Mouse (Mus musculus): ENCODE measurements around the gene Cluap1. TPM values are rescaled to one million over a fixed set of nuclear protein-coding genes. Genes with fewer than 3 reads are reported as not detected.

The Cluap1 gene
- polyA plus RNA-seq, 1 experiment from 2014 or later = 13.8 TPM

DNA sequence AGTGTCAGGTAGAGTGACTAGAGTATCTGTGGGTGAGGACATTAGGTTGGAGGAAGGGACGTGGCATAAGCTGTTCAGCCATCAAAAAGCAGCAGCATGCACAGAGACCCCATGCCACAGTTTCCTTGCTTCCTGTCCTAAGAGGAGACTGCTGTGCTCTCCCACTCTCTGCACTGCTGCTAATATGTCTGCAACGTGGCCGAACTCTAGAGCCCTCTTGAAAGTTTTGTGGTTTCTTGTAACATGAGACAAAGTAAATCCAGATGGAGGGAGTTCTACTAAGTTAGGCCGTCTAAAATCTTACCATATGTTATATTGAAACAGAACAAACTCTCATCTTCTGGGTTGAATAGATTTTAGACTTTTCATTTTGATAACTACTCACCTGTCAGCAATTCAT is 15.4 kb downstream of the Cluap1 start:
- Histone ChIP-seq H3K4me2 (replicated peaks; ENCODE audit: low read depth) (no peak overlapping the region), H3K4me1 (replicated peaks; ENCODE audit: control insufficient read depth, insufficient read depth) (no peaks in the 10 kb centered on the region), H3K27me3 (ENCODE audit: control insufficient read depth, insufficient read depth, low read length) (no peaks in the 10 kb centered on the region), H3K9ac (ENCODE audit: low read length) (no peak overlapping the region), H3K4me3 (ENCODE audit: low read depth, low read length) (no peak overlapping the region), H3K36me3 (ENCODE audit: control insufficient read depth, insufficient read depth, low read length) (peaks cover 17% of the 10 kb centered on the region), H3K27ac (replicated peaks) (no peak overlapping the region), H3K9me3 (ENCODE audit: control insufficient read depth, low read length) (no peaks in the 10 kb centered on the region)
- ATAC-seq (ENCODE audit: low FRiP score, low TSS enrichment) (no peak), DNase-seq (ENCODE audit: low spot score) (no peak)
- 82% methylated on average over 4 of the region's 4 CpGs for WGBS
- TF ChIP-seq EP300 (optimal IDR thresholded peaks at IDR 0.05) = no peak
- no peak for TF ChIP-seq CTCF (IDR thresholded peaks at IDR 0.05; ENCODE audit: low read depth)

- H3K9ac ChIP-seq (ENCODE audit: low read length) = no peak overlapping the region
- no peak overlapping the region for H3K4me3 ChIP-seq (ENCODE audit: low read depth, low read length)
- H3K4me1 ChIP-seq (replicated peaks; ENCODE audit: control insufficient read depth, insufficient read depth) = no peaks in the 10 kb centered on the region
- no peak for TF ChIP-seq EP300 (optimal IDR thresholded peaks at IDR 0.05)
- TF ChIP-seq CTCF (IDR thresholded peaks at IDR 0.05; ENCODE audit: low read depth) = no peak
- ATAC-seq (ENCODE audit: low FRiP score, low TSS enrichment) (no peak), DNase-seq (ENCODE audit: low spot score) (no peak)
- no peaks in the 10 kb centered on the region for H3K27me3 ChIP-seq (ENCODE audit: control insufficient read depth, insufficient read depth, low read length)
- H3K9me3 ChIP-seq (ENCODE audit: control insufficient read depth, low read length) = no peaks in the 10 kb centered on the region
- H3K4me2 ChIP-seq (replicated peaks; ENCODE audit: low read depth) = no peak overlapping the region
- peaks cover 13% of the 10 kb centered on the region for H3K36me3 ChIP-seq (ENCODE audit: control insufficient read depth, insufficient read depth, low read length)
- no peak overlapping the region for H3K27ac ChIP-seq (replicated peaks)
- 33% methylated on average over 1 of the region's 1 CpGs for WGBS
These were observed 20.0 kb downstream of the Cluap1 start for GRCm38 (mm10) chr16:3928582-3928981.

DNA sequence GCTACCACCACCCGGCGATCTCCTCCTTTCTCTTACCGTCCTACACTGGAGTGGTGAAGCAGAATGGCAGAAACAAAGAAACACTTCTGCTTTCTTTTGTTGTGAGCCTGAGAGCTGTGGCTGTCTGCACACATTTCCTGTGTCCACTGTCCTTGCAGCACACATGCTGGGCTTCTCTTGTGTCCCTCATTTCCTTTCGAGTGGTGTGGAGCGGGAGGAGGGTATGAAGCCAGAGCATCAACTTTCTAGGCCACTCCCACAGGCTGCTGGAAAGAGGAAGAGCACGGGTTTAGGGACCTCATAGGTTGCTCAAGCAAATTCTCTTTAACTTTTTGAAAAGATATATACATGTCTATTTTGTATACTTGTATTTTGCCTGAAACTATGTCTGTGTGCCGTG is 20.6 kb downstream of the Cluap1 start:
- no peak overlapping the region for H3K4me3 ChIP-seq (ENCODE audit: low read depth, low read length)
- H3K4me1 ChIP-seq (replicated peaks; ENCODE audit: control insufficient read depth, insufficient read depth) = no peaks in the 10 kb centered on the region
- ATAC-seq (ENCODE audit: low FRiP score, low TSS enrichment) (no peak), DNase-seq (ENCODE audit: low spot score) (no peak)
- no peak overlapping the region for H3K4me2 ChIP-seq (replicated peaks; ENCODE audit: low read depth)
- no peaks in the 10 kb centered on the region for H3K27me3 ChIP-seq (ENCODE audit: control insufficient read depth, insufficient read depth, low read length)
- WGBS = 74% methylated on average over 7 of the region's 7 CpGs
- no peaks in the 10 kb centered on the region for H3K9me3 ChIP-seq (ENCODE audit: control insufficient read depth, low read length)
- H3K9ac ChIP-seq (ENCODE audit: low read length) = no peak overlapping the region
- no peak for TF ChIP-seq CTCF (IDR thresholded peaks at IDR 0.05; ENCODE audit: low read depth)
- TF ChIP-seq EP300 (optimal IDR thresholded peaks at IDR 0.05) = no peak
- no peak overlapping the region for H3K27ac ChIP-seq (replicated peaks)
- H3K36me3 ChIP-seq (ENCODE audit: control insufficient read depth, insufficient read depth, low read length) = peaks cover 10% of the 10 kb centered on the region; the same call in 1 of the 2 replicates

DNA sequence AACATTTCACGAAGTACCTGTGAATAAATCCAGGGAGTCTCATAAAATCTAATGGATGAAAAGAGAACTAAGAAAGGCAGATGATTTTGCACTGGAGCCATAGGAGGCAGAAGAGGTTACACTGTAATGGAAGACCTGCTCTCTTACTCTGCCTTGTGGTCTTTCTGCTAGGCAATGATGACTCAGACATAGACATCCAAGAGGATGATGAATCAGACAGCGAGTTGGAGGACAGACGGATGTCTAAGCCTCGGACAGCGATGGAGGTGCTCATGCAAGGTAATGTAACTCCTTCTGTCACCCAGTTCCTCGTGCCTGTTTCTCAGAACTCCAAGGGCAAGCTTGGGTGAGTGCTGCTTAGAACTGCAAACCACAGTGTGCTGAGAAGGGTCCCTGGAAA is 24.9 kb downstream of the Cluap1 start:
- Histone ChIP-seq H3K4me1 (replicated peaks; ENCODE audit: control insufficient read depth, insufficient read depth) (no peaks in the 10 kb centered on the region), H3K27me3 (ENCODE audit: control insufficient read depth, insufficient read depth, low read length) (no peaks in the 10 kb centered on the region), H3K9ac (ENCODE audit: low read length) (no peak overlapping the region), H3K4me2 (replicated peaks; ENCODE audit: low read depth) (no peak overlapping the region), H3K36me3 (ENCODE audit: control insufficient read depth, insufficient read depth, low read length) (peaks cover 11% of the 10 kb centered on the region), H3K4me3 (ENCODE audit: low read depth, low read length) (no peak overlapping the region), H3K9me3 (ENCODE audit: control insufficient read depth, low read length) (no peaks in the 10 kb centered on the region), H3K27ac (replicated peaks) (no peak overlapping the region)
- no peak for TF ChIP-seq CTCF (IDR thresholded peaks at IDR 0.05; ENCODE audit: low read depth)
- TF ChIP-seq EP300 (optimal IDR thresholded peaks at IDR 0.05) = no peak
- WGBS = 92% methylated on average over 6 of the region's 6 CpGs
- ATAC-seq (ENCODE audit: low FRiP score, low TSS enrichment) (no peak), DNase-seq (ENCODE audit: low spot score) (no peak)

GRCm38 (mm10) chr16:3934091-3934490 is 25.5 kb downstream of the Cluap1 start:
- Histone ChIP-seq H3K4me2 (replicated peaks; ENCODE audit: low read depth) (no peak overlapping the region), H3K9me3 (ENCODE audit: control insufficient read depth, low read length) (no peaks in the 10 kb centered on the region), H3K4me3 (ENCODE audit: low read depth, low read length) (no peak overlapping the region), H3K27ac (replicated peaks) (no peak overlapping the region), H3K9ac (ENCODE audit: low read length) (no peak overlapping the region), H3K36me3 (ENCODE audit: control insufficient read depth, insufficient read depth, low read length) (peaks cover 11% of the 10 kb centered on the region), H3K27me3 (ENCODE audit: control insufficient read depth, insufficient read depth, low read length) (no peaks in the 10 kb centered on the region), H3K4me1 (replicated peaks; ENCODE audit: control insufficient read depth, insufficient read depth) (no peaks in the 10 kb centered on the region)
- DNase-seq (ENCODE audit: low spot score) = no peak
- WGBS = 94% methylated on average over 1 of the region's 1 CpGs
- TF ChIP-seq CTCF (IDR thresholded peaks at IDR 0.05; ENCODE audit: low read depth) (no peak), EP300 (optimal IDR thresholded peaks at IDR 0.05) (no peak)
- ATAC-seq (ENCODE audit: low FRiP score, low TSS enrichment) = no peak

- Histone ChIP-seq H3K36me3 (ENCODE audit: control insufficient read depth, insufficient read depth, low read length) (peaks cover 11% of the 10 kb centered on the region), H3K9ac (ENCODE audit: low read length) (no peak overlapping the region), H3K27ac (replicated peaks) (no peak overlapping the region), H3K4me3 (ENCODE audit: low read depth, low read length) (no peak overlapping the region), H3K4me1 (replicated peaks; ENCODE audit: control insufficient read depth, insufficient read depth) (no peaks in the 10 kb centered on the region), H3K27me3 (ENCODE audit: control insufficient read depth, insufficient read depth, low read length) (no peaks in the 10 kb centered on the region), H3K9me3 (ENCODE audit: control insufficient read depth, low read length) (no peaks in the 10 kb centered on the region), H3K4me2 (replicated peaks; ENCODE audit: low read depth) (no peak overlapping the region)
- 78% methylated on average over 4 of the region's 4 CpGs for WGBS
- ATAC-seq (ENCODE audit: low FRiP score, low TSS enrichment) (no peak), DNase-seq (ENCODE audit: low spot score) (no peak)
- TF ChIP-seq EP300 (optimal IDR thresholded peaks at IDR 0.05) (no peak), CTCF (IDR thresholded peaks at IDR 0.05; ENCODE audit: low read depth) (no peak)
These were observed 26.1 kb downstream of the Cluap1 start for GRCm38 (mm10) chr16:3934701-3935100.

Measured in stomach, postnatal 0 days (tissue).